Mouse (Mus musculus): ENCODE measurements around the gene Tmc5. TPM values are rescaled to one million over a fixed set of nuclear protein-coding genes. Genes with fewer than 3 reads are reported as not detected.

The Tmc5 gene
- total and polyA plus RNA-seq, 2 experiments from 2014 or later: 0.22 to 0.66 TPM

DNA sequence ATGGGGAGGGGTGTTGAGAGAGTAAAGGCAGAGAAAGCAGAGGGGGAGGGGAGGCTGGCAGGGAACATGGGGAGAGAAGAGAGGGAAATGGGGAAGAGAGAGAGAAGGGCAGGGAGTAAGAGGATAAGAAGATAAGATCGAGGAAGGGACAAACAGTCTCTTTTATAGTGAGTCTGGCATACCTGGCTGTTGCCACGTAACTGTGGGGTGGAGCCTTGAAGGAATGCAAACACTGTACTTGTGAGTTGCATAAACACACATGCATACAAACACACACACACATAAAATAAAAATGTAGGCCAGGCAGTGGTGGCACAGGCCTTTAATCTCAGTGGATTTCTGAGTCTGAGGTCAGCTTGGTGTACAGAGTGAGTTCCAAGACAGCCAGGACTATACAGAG lies 110.1 kb downstream of the Tmc5 start:
- WGBS: 87% methylated on average over 2 of the region's 2 CpGs
- H3K27me3 ChIP-seq (ENCODE audit: insufficient read depth, low read length): no peaks in the 10 kb centered on the region
- H3K4me2 ChIP-seq (ENCODE audit: low read depth, low read length, poor library complexity, severe bottlenecking): no peak overlapping the region
- no peak for TF ChIP-seq CTCF (IDR thresholded peaks at IDR 0.05)
- H3K9ac ChIP-seq (replicated peaks; ENCODE audit: low read length, poor library complexity, severe bottlenecking): no peak overlapping the region
- H3K9me3 ChIP-seq (ENCODE audit: low read length): no peaks in the 10 kb centered on the region
- H3K36me3 ChIP-seq (ENCODE audit: insufficient read depth, low read length): no peaks in the 10 kb centered on the region
- DNase-seq (ENCODE audit: low spot score) (no peak), ATAC-seq (ENCODE audit: low FRiP score) (no peak)
- H3K4me3 ChIP-seq (ENCODE audit: low read depth, low read length): no peak overlapping the region
- peaks cover 5% of the 10 kb centered on the region; the same call in 1 of the 2 replicates for H3K4me1 ChIP-seq (ENCODE audit: insufficient read depth, low read length)
- no peak overlapping the region for H3K27ac ChIP-seq (ENCODE audit: low read depth, low read length)

- no peak overlapping the region for H3K4me3 ChIP-seq (ENCODE audit: low read depth, low read length)
- no peak overlapping the region for H3K4me2 ChIP-seq (ENCODE audit: low read depth, low read length, poor library complexity, severe bottlenecking)
- 88% methylated on average over 4 of the region's 4 CpGs for WGBS
- H3K4me1 ChIP-seq (ENCODE audit: insufficient read depth, low read length): peaks cover 5% of the 10 kb centered on the region; the same call in 1 of the 2 replicates
- no peak for DNase-seq (ENCODE audit: low spot score)
- no peak for TF ChIP-seq CTCF (IDR thresholded peaks at IDR 0.05)
- no peak for ATAC-seq (ENCODE audit: low FRiP score)
- H3K9me3 ChIP-seq (ENCODE audit: low read length): no peaks in the 10 kb centered on the region
- H3K27me3 ChIP-seq (ENCODE audit: insufficient read depth, low read length): no peaks in the 10 kb centered on the region
- H3K27ac ChIP-seq (ENCODE audit: low read depth, low read length): no peak overlapping the region
- no peak overlapping the region for H3K9ac ChIP-seq (replicated peaks; ENCODE audit: low read length, poor library complexity, severe bottlenecking)
- H3K36me3 ChIP-seq (ENCODE audit: insufficient read depth, low read length): no peaks in the 10 kb centered on the region
These were observed 110.9 kb downstream of the Tmc5 start for GRCm38 (mm10) chr7:118708002-118708401.

- Histone ChIP-seq H3K4me2 (ENCODE audit: low read depth, low read length, poor library complexity, severe bottlenecking) (no peak overlapping the region), H3K4me3 (ENCODE audit: low read depth, low read length) (no peak overlapping the region), H3K4me1 (ENCODE audit: insufficient read depth, low read length) (peaks cover 6% of the 10 kb centered on the region), H3K9me3 (ENCODE audit: low read length) (no peaks in the 10 kb centered on the region), H3K9ac (replicated peaks; ENCODE audit: low read length, poor library complexity, severe bottlenecking) (no peak overlapping the region), H3K36me3 (ENCODE audit: insufficient read depth, low read length) (no peaks in the 10 kb centered on the region), H3K27me3 (ENCODE audit: insufficient read depth, low read length) (no peaks in the 10 kb centered on the region), H3K27ac (ENCODE audit: low read depth, low read length) (no peak overlapping the region)
- DNase-seq (ENCODE audit: low spot score) (no peak), ATAC-seq (ENCODE audit: low FRiP score) (no peak)
- TF ChIP-seq CTCF (IDR thresholded peaks at IDR 0.05): no peak
- 59% methylated on average over 5 of the region's 5 CpGs for WGBS
These were observed 113.7 kb downstream of the Tmc5 start for GRCm38 (mm10) chr7:118710776-118711175.

GRCm38 (mm10) chr7:118712228-118713173 lies 115.4 kb downstream of the Tmc5 start, which contains the start of gene Ccp110:
Ccp110 (plus strand) TSS chr7:118712552.
- H3K9ac ChIP-seq (replicated peaks; ENCODE audit: low read length, poor library complexity, severe bottlenecking): peak within 1 kb of the TSS; percentile 77
- no peaks in the 10 kb centered on the region for H3K9me3 ChIP-seq (ENCODE audit: low read length)
- peaks cover 6% of the 10 kb centered on the region for H3K4me1 ChIP-seq (ENCODE audit: insufficient read depth, low read length)
- peaks cover 4% of the 10 kb centered on the region; the same call in 1 of the 2 replicates for H3K36me3 ChIP-seq (ENCODE audit: insufficient read depth, low read length)
- DNase-seq (ENCODE audit: low spot score): peak; percentile 99
- H3K27ac ChIP-seq (ENCODE audit: low read depth, low read length): peak within 1 kb of the TSS; percentile 85
- WGBS: under 1% methylated on average over 48 of the region's 48 CpGs
- H3K4me2 ChIP-seq (ENCODE audit: low read depth, low read length, poor library complexity, severe bottlenecking): peak within 1 kb of the TSS; percentile 62
- H3K4me3 ChIP-seq (ENCODE audit: low read depth, low read length): peak within 1 kb of the TSS; percentile 84
- H3K27me3 ChIP-seq (ENCODE audit: insufficient read depth, low read length): no peaks in the 10 kb centered on the region
- TF ChIP-seq CTCF (IDR thresholded peaks at IDR 0.05): peak; percentile 45
- peak; percentile 95 for ATAC-seq (ENCODE audit: low FRiP score)

GRCm38 (mm10) chr7:118714873-118715272 lies 117.8 kb downstream of the Tmc5 start:
- H3K4me3 ChIP-seq (ENCODE audit: low read depth, low read length): no peak overlapping the region

GRCm38 (mm10) chr7:118718066-118718465 lies 121.0 kb downstream of the Tmc5 start:
- WGBS: 98% methylated on average over 4 of the region's 4 CpGs
- Histone ChIP-seq H3K9me3 (ENCODE audit: low read length) (no peaks in the 10 kb centered on the region), H3K36me3 (ENCODE audit: insufficient read depth, low read length) (peaks cover 27% of the 10 kb centered on the region), H3K9ac (replicated peaks; ENCODE audit: low read length, poor library complexity, severe bottlenecking) (no peak overlapping the region), H3K27ac (ENCODE audit: low read depth, low read length) (no peak overlapping the region), H3K27me3 (ENCODE audit: insufficient read depth, low read length) (no peaks in the 10 kb centered on the region), H3K4me3 (ENCODE audit: low read depth, low read length) (no peak overlapping the region), H3K4me2 (ENCODE audit: low read depth, low read length, poor library complexity, severe bottlenecking) (no peak overlapping the region), H3K4me1 (ENCODE audit: insufficient read depth, low read length) (peaks cover 6% of the 10 kb centered on the region)
- TF ChIP-seq CTCF (IDR thresholded peaks at IDR 0.05): no peak
- no peak for DNase-seq (ENCODE audit: low spot score)
- no peak for ATAC-seq (ENCODE audit: low FRiP score)

More at GRCm38 (mm10) chr7:118714873-118715272, 117.8 kb downstream of the Tmc5 start:
- ATAC-seq (ENCODE audit: low FRiP score): no peak
- H3K36me3 ChIP-seq (ENCODE audit: insufficient read depth, low read length): peaks cover 10% of the 10 kb centered on the region; the same call in 1 of the 2 replicates
- no peak overlapping the region for H3K27ac ChIP-seq (ENCODE audit: low read depth, low read length)
- H3K9ac ChIP-seq (replicated peaks; ENCODE audit: low read length, poor library complexity, severe bottlenecking): no peak overlapping the region
- no peaks in the 10 kb centered on the region for H3K9me3 ChIP-seq (ENCODE audit: low read length)
- no peak for DNase-seq (ENCODE audit: low spot score)
- TF ChIP-seq CTCF (IDR thresholded peaks at IDR 0.05): no peak
- peaks cover 6% of the 10 kb centered on the region for H3K4me1 ChIP-seq (ENCODE audit: insufficient read depth, low read length)
- no peaks in the 10 kb centered on the region for H3K27me3 ChIP-seq (ENCODE audit: insufficient read depth, low read length)
- 87% methylated on average over 1 of the region's 1 CpGs for WGBS
- no peak overlapping the region for H3K4me2 ChIP-seq (ENCODE audit: low read depth, low read length, poor library complexity, severe bottlenecking)
